Mouse (Mus musculus): ENCODE data around the gene Spats1.
"Not testable (repeated sequence)": the region's sequence is repeated elsewhere in the genome, so short reads cannot be mapped to it uniquely, and the experiment has no call there.

The Spats1 gene

GRCm38 (mm10) chr17:45488321-45489254, 13.4 kb upstream of the Spats1 start:
- no peak for DNase-seq

GRCm38 (mm10) chr17:45487216-45487615, 12.0 kb upstream of the Spats1 start:
- DNase-seq: no peak

- no peak for DNase-seq
Measured at GRCm38 (mm10) chr17:45485581-45485980, 10.4 kb upstream of the Spats1 start.

- DNase-seq: no peak
Measured at GRCm38 (mm10) chr17:45480429-45480828, 5.2 kb upstream of the Spats1 start.

- peak; percentile 38 to 76 for DNase-seq
Measured at GRCm38 (mm10) chr17:45478234-45478825, 3.1 kb upstream of the Spats1 start.

GRCm38 (mm10) chr17:45474146-45474545, 1.1 kb downstream of the Spats1 start:
- DNase-seq: no peak

- DNase-seq: no peak
Measured at GRCm38 (mm10) chr17:45473667-45474066, 1.5 kb downstream of the Spats1 start.

- no peak for DNase-seq
Measured at GRCm38 (mm10) chr17:45470726-45471125, 4.5 kb downstream of the Spats1 start.

- no peak for DNase-seq
Measured at GRCm38 (mm10) chr17:45468302-45468701, 6.9 kb downstream of the Spats1 start.

GRCm38 (mm10) chr17:45466701-45467100, 8.5 kb downstream of the Spats1 start:
- DNase-seq: no peak

GRCm38 (mm10) chr17:45464255-45464654, 11.0 kb downstream of the Spats1 start:
- DNase-seq: no peak

- no peak for DNase-seq
Measured at GRCm38 (mm10) chr17:45462506-45462905, 12.7 kb downstream of the Spats1 start.

GRCm38 (mm10) chr17:45459062-45459461, 16.2 kb downstream of the Spats1 start:
- DNase-seq: no peak

- DNase-seq: no peak
Measured at GRCm38 (mm10) chr17:45458516-45458915, 16.7 kb downstream of the Spats1 start.

GRCm38 (mm10) chr17:45457487-45457886, 17.7 kb downstream of the Spats1 start:
- DNase-seq: no peak

- no peak for DNase-seq
Measured at GRCm38 (mm10) chr17:45456260-45457152, 18.7 kb downstream of the Spats1 start.

- not testable (repeated sequence) for DNase-seq
Measured at GRCm38 (mm10) chr17:45455783-45456182, 19.4 kb downstream of the Spats1 start.

GRCm38 (mm10) chr17:45454794-45455193, 20.4 kb downstream of the Spats1 start:
- DNase-seq: no peak

GRCm38 (mm10) chr17:45452271-45452670, 22.9 kb downstream of the Spats1 start:
- DNase-seq: no peak

- DNase-seq: no peak
Measured at GRCm38 (mm10) chr17:45450153-45450552, 25.1 kb downstream of the Spats1 start.

GRCm38 (mm10) chr17:45449586-45449985, 25.6 kb downstream of the Spats1 start:
- DNase-seq: no peak

- DNase-seq: no peak
Measured at GRCm38 (mm10) chr17:45447063-45447462, 28.2 kb downstream of the Spats1 start.

- no peak for DNase-seq
Measured at GRCm38 (mm10) chr17:45445923-45446322, 29.3 kb downstream of the Spats1 start.
